Mouse (Mus musculus): ENCODE results near the gene Nmnat2. TPM values are rescaled to one million over a fixed set of nuclear protein-coding genes. Genes with fewer than 3 reads are reported as not detected.

Nmnat2 gene
- polyA plus RNA-seq, 1 experiment from 2014 or later, result 52.2 TPM

DNA sequence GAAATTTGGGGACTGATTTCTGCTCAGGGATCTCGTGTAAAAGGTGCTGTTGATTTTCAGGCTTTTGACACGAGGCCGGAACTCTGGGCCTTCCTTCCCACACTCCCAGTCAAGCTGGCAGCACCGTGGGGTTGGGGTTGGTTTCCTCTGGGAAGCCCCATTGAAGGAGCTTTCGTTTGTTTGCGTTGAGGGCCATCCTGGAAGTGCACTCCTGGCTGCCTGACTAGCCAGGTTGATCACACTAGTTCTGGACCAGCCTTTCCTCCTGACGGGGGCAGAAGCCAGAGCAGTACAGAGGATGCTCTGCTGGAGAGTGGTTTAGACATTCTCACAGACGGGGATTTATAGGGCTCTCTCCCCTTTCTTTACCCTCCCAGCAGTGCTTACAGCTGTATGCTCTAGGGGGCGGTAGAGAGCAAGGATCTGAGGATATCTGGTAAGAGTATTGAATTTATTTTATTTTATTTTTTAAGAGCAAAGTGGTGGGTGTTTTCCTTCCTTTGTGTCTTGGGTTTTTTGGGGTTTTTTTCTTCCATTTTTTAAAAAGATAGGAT lies 146.6 kb downstream of the Nmnat2 start:
- no peak overlapping the region for H3K27ac ChIP-seq
- ATAC-seq (ENCODE audit: low FRiP score, low read depth), result no peak
- no peaks in the 10 kb centered on the region for H3K27me3 ChIP-seq (replicated peaks)

GRCm38 (mm10) chr1:153102296-153103185 lies 147.7 kb downstream of the Nmnat2 start:
- 91% methylated on average over 17 of the region's 17 CpGs for WGBS
- Histone ChIP-seq H3K9ac (no peak overlapping the region), H3K36me3 (peaks cover 3% of the 10 kb centered on the region; the same call in 1 of the 2 replicates), H3K4me2 (replicated peaks) (no peak overlapping the region), H3K27me3 (replicated peaks) (no peaks in the 10 kb centered on the region), H3K4me3 (no peak overlapping the region), H3K4me1 (no peaks in the 10 kb centered on the region), H3K9me3 (no peaks in the 10 kb centered on the region), H3K27ac (no peak overlapping the region)
- ATAC-seq (ENCODE audit: low FRiP score, low read depth), result no peak

More for the DNA sequence above, 146.6 kb downstream of the Nmnat2 start:
- H3K36me3 ChIP-seq, result peaks cover 10% of the 10 kb centered on the region; the same call in 1 of the 2 replicates
- WGBS, result 48% methylated on average over 9 of the region's 9 CpGs
- no peak overlapping the region for H3K9ac ChIP-seq
- H3K4me3 ChIP-seq, result no peak overlapping the region
- H3K4me2 ChIP-seq (replicated peaks), result no peak overlapping the region
- peaks cover 2% of the 10 kb centered on the region; the same call in 1 of the 2 replicates for H3K4me1 ChIP-seq
- no peaks in the 10 kb centered on the region for H3K9me3 ChIP-seq

- H3K27ac ChIP-seq, result no peak overlapping the region
- no peak overlapping the region for H3K4me3 ChIP-seq
- no peaks in the 10 kb centered on the region for H3K9me3 ChIP-seq
- H3K9ac ChIP-seq, result no peak overlapping the region
- no peaks in the 10 kb centered on the region for H3K27me3 ChIP-seq (replicated peaks)
- no peak overlapping the region for H3K4me2 ChIP-seq (replicated peaks)
- no peak for ATAC-seq (ENCODE audit: low FRiP score, low read depth)
- peaks cover 4% of the 10 kb centered on the region; the same call in 1 of the 2 replicates for H3K4me1 ChIP-seq
- peaks cover 3% of the 10 kb centered on the region; the same call in 1 of the 2 replicates for H3K36me3 ChIP-seq
- WGBS, result 96% methylated on average over 8 of the region's 8 CpGs
Measured at GRCm38 (mm10) chr1:153103186-153103554, 148.4 kb downstream of the Nmnat2 start.

GRCm38 (mm10) chr1:153104804-153105203 lies 150.0 kb downstream of the Nmnat2 start:
- H3K9ac ChIP-seq, result no peak overlapping the region
- peaks cover 3% of the 10 kb centered on the region; the same call in 1 of the 2 replicates for H3K36me3 ChIP-seq
- no peak overlapping the region for H3K27ac ChIP-seq
- H3K27me3 ChIP-seq (replicated peaks), result no peaks in the 10 kb centered on the region
- H3K9me3 ChIP-seq, result no peaks in the 10 kb centered on the region
- 76% methylated on average over 12 of the region's 12 CpGs for WGBS
- peaks cover 4% of the 10 kb centered on the region; the same call in 1 of the 2 replicates for H3K4me1 ChIP-seq
- no peak for ATAC-seq (ENCODE audit: low FRiP score, low read depth)
- H3K4me3 ChIP-seq, result no peak overlapping the region
- H3K4me2 ChIP-seq (replicated peaks), result no peak overlapping the region

DNA sequence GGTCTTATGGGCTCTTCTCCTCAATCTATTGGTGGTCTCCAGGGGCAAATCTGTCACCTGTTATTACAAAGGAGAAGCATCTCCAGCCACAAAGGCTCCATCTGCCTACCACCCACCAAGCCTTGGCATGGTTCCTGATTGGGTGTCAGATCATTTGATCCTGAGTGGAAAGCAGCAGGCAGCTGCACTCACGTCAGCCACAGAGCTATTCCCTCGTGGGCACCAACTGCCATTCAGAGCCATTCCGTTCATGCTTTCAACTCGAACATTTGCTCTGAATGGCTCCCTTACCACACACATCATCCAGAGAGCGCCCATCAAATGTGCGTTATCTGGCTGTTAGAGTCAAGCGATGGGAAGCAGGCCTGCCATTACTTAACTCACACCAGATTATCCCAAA lies 153.1 kb downstream of the Nmnat2 start:
- no peak overlapping the region for H3K4me2 ChIP-seq (replicated peaks)
- no peak overlapping the region for H3K4me3 ChIP-seq
- no peak overlapping the region for H3K9ac ChIP-seq
- peaks cover 11% of the 10 kb centered on the region; the same call in 1 of the 2 replicates for H3K36me3 ChIP-seq
- no peaks in the 10 kb centered on the region for H3K9me3 ChIP-seq
- ATAC-seq (ENCODE audit: low FRiP score, low read depth), result peak; percentile 78
- H3K4me1 ChIP-seq, result peaks cover 4% of the 10 kb centered on the region; the same call in 1 of the 2 replicates
- 47% methylated on average over 7 of the region's 7 CpGs for WGBS
- no peaks in the 10 kb centered on the region for H3K27me3 ChIP-seq (replicated peaks)
- H3K27ac ChIP-seq, result no peak overlapping the region

DNA sequence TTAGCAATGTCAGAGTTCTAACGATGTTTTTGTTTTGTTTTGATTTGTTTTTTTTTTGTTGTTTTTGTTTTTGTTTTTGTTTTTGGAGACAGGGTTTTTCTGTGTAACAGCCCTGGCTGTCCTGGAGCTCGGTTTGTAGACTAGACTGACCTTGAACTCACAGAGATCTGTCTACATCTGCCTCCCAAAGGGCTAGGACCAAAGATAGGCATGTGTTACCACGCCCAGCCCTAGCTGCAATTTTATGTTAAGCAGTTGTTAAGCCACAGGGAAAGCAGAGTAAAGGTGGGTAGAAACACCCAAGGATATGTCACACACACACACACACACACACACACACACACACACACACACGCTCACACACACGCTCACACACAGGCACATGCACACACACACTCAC lies 154.6 kb downstream of the Nmnat2 start:
- Histone ChIP-seq H3K9me3 (no peaks in the 10 kb centered on the region), H3K27ac (no peak overlapping the region), H3K9ac (no peak overlapping the region), H3K4me1 (peaks cover 4% of the 10 kb centered on the region; the same call in 1 of the 2 replicates), H3K4me2 (replicated peaks) (no peak overlapping the region), H3K36me3 (peaks cover 14% of the 10 kb centered on the region; the same call in 1 of the 2 replicates), H3K27me3 (replicated peaks) (no peaks in the 10 kb centered on the region), H3K4me3 (no peak overlapping the region)
- WGBS, result 84% methylated on average over 5 of the region's 5 CpGs
- ATAC-seq (ENCODE audit: low FRiP score, low read depth), result no peak

- no peak overlapping the region for H3K9ac ChIP-seq
- H3K27ac ChIP-seq, result no peak overlapping the region
- H3K27me3 ChIP-seq (replicated peaks), result no peaks in the 10 kb centered on the region
- no peak overlapping the region for H3K4me2 ChIP-seq (replicated peaks)
- peaks cover 4% of the 10 kb centered on the region; the same call in 1 of the 2 replicates for H3K4me1 ChIP-seq
- H3K9me3 ChIP-seq, result no peaks in the 10 kb centered on the region
- no peak for ATAC-seq (ENCODE audit: low FRiP score, low read depth)
- H3K36me3 ChIP-seq, result peaks cover 11% of the 10 kb centered on the region; the same call in 1 of the 2 replicates
- 81% methylated on average over 3 of the region's 3 CpGs for WGBS
- H3K4me3 ChIP-seq, result no peak overlapping the region
Measured at GRCm38 (mm10) chr1:153109836-153110235, 155.0 kb downstream of the Nmnat2 start.

GRCm38 (mm10) chr1:153111596-153111995 lies 156.8 kb downstream of the Nmnat2 start:
- no peaks in the 10 kb centered on the region for H3K9me3 ChIP-seq
- peaks cover 4% of the 10 kb centered on the region; the same call in 1 of the 2 replicates for H3K4me1 ChIP-seq
- WGBS, result 76% methylated on average over 4 of the region's 4 CpGs
- H3K4me3 ChIP-seq, result no peak overlapping the region
- H3K9ac ChIP-seq, result no peak overlapping the region
- H3K27ac ChIP-seq, result no peak overlapping the region
- no peak overlapping the region for H3K4me2 ChIP-seq (replicated peaks)
- ATAC-seq (ENCODE audit: low FRiP score, low read depth), result no peak
- no peaks in the 10 kb centered on the region for H3K27me3 ChIP-seq (replicated peaks)
- H3K36me3 ChIP-seq, result peaks cover 11% of the 10 kb centered on the region; the same call in 1 of the 2 replicates

GRCm38 (mm10) chr1:153115315-153115714 lies 160.5 kb downstream of the Nmnat2 start:
- WGBS, result 88% methylated on average over 8 of the region's 8 CpGs
- H3K36me3 ChIP-seq, result peaks cover 11% of the 10 kb centered on the region; the same call in 1 of the 2 replicates
- H3K9me3 ChIP-seq, result no peaks in the 10 kb centered on the region
- H3K27me3 ChIP-seq (replicated peaks), result no peaks in the 10 kb centered on the region
- no peak overlapping the region for H3K4me2 ChIP-seq (replicated peaks)
- H3K4me1 ChIP-seq, result no peaks in the 10 kb centered on the region
- no peak for ATAC-seq (ENCODE audit: low FRiP score, low read depth)
- H3K4me3 ChIP-seq, result no peak overlapping the region
- no peak overlapping the region for H3K27ac ChIP-seq
- H3K9ac ChIP-seq, result no peak overlapping the region

DNA sequence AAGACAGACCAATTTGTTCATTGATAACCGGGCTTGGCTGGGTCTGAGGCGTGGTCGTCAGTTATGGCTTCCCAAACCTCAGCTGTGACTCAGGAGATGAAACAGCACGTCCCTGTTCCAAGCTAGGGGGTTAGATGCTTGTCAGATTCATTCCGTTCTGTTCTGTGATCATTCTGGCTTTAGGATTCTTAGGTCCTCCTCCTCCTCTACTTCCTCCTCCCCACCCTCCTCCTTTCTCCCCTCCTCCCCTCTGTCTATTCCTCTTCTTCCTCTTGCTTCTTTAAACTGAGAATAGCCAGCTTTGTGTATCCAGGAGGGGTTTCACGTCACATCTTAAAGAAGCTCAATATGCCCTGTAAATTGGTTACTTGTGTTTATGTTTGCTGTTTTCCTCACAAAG lies 165.8 kb downstream of the Nmnat2 start:
- Histone ChIP-seq H3K27ac (no peak overlapping the region), H3K4me2 (replicated peaks) (no peak overlapping the region), H3K4me1 (no peaks in the 10 kb centered on the region), H3K9me3 (no peaks in the 10 kb centered on the region), H3K4me3 (no peak overlapping the region), H3K9ac (no peak overlapping the region), H3K27me3 (replicated peaks) (no peaks in the 10 kb centered on the region), H3K36me3 (no peaks in the 10 kb centered on the region)
- 82% methylated on average over 6 of the region's 6 CpGs for WGBS
- no peak for ATAC-seq (ENCODE audit: low FRiP score, low read depth)

DNA sequence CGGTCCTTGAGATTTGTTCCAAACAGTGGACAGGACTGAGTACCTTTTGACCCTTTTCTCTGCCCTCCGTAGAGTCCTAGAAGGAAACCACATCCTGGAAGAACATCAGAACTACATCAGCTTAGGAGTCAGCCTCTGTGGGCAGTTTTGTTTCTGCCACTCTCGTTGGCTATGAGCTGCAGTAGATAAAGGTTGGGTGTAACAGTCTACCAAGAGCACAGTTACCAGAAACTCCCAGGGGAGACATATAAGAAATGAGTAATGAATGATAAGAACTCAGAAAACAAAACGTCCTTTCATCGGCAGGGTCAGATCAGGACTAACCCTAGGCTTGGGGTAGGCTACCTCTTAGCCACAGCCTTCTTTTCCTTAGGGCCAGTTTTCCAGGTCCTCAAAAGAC lies 166.5 kb downstream of the Nmnat2 start:
- Histone ChIP-seq H3K4me1 (no peaks in the 10 kb centered on the region), H3K4me2 (replicated peaks) (no peak overlapping the region), H3K9me3 (no peaks in the 10 kb centered on the region), H3K27ac (no peak overlapping the region), H3K9ac (no peak overlapping the region), H3K27me3 (replicated peaks) (no peaks in the 10 kb centered on the region), H3K4me3 (no peak overlapping the region), H3K36me3 (no peaks in the 10 kb centered on the region)
- whole genome bisulfite sequencing, result 87% methylated on average over 5 of the region's 5 CpGs
- ATAC-seq (ENCODE audit: low FRiP score, low read depth), result no peak

DNA sequence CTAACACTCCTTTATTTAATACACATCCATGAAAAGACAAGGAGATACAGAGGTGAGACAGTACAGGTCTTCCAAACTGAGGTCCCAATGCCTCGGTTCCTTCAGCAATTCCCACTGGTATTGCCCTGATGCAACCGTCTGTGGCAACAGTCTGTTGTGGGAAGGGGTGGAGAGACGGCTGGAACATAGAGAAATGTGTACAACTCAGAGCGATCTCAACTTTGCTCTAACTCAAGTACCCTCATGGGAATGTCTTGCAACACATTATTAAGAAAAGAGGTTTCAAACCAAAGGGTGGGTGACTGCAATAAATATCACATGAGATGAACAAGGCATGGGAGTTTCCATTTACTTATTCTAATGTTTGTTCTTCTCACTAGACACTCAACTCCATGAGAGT lies 168.0 kb downstream of the Nmnat2 start:
- Histone ChIP-seq H3K36me3 (no peaks in the 10 kb centered on the region), H3K4me3 (no peak overlapping the region), H3K4me2 (replicated peaks) (no peak overlapping the region), H3K9me3 (no peaks in the 10 kb centered on the region), H3K27ac (no peak overlapping the region), H3K9ac (no peak overlapping the region), H3K4me1 (no peaks in the 10 kb centered on the region), H3K27me3 (replicated peaks) (no peaks in the 10 kb centered on the region)
- ATAC-seq (ENCODE audit: low FRiP score, low read depth), result no peak
- WGBS, result 85% methylated on average over 4 of the region's 4 CpGs

Data from neural tube, embryonic 12.5 days (tissue).